Mouse (Mus musculus) spleen, adult 2 months (tissue): ENCODE measurements around the gene Slc15a3. TPM values are rescaled to one million over a fixed set of nuclear protein-coding genes. Genes with fewer than 3 reads are reported as not detected.

Experiments
- DNase-seq, 2 experiments: peaks; one replicate each; pipeline versions ENCODE4 v3.0.0 to v3.0.0-alpha.2; 2012 to 2021; ENCODE audit warnings: low spot score in 2 of 2, low read depth in 1 of 2
- H3K27ac ChIP-seq: fragments of 200-500 bp; 2 replicates; pipeline ENCODE4 v1.5.1; 2012; ENCODE audit warnings: low read length, inconsistent platforms; ENCODE audit not compliant: insufficient read depth
- H3K27me3 ChIP-seq: fragments of 200-500 bp; 2 replicates; pipeline ENCODE4 v1.6.1; 2012; ENCODE audit warnings: mild to moderate bottlenecking, moderate library complexity, low read length, inconsistent platforms; ENCODE audit not compliant: control insufficient read depth, insufficient read depth
- H3K36me3 ChIP-seq: fragments of 200-500 bp; 2 replicates; pipeline ENCODE4 v1.6.1; 2012; ENCODE audit warnings: mild to moderate bottlenecking, low read length, inconsistent platforms; ENCODE audit not compliant: control insufficient read depth, insufficient read depth
- H3K4me1 ChIP-seq: fragments of 200-500 bp; 2 replicates; pipeline ENCODE4 v1.6.1; 2011; ENCODE audit warnings: inconsistent platforms; ENCODE audit not compliant: control insufficient read depth, insufficient read depth, insufficient read length
- H3K4me3 ChIP-seq: fragments of 200-500 bp; 2 replicates; pipeline ENCODE4 v1.5.1; 2011; ENCODE audit warnings: mild to moderate bottlenecking, inconsistent platforms; ENCODE audit not compliant: insufficient read depth, insufficient read length; ENCODE audit errors: extremely low read depth
- CTCF ChIP-seq: fragments of 200-500 bp; IDR thresholded peaks from 2 replicates; pipeline ENCODE4 v1.5.1; 2011; ENCODE audit warnings: mild to moderate bottlenecking, inconsistent platforms; ENCODE audit not compliant: insufficient read depth, insufficient read length, insufficient replicate concordance; ENCODE audit errors: extremely low read depth
- POLR2A ChIP-seq: fragments of 200-500 bp; IDR thresholded peaks from 2 replicates; pipeline ENCODE4 v1.6.1; 2011; ENCODE audit warnings: low read depth, low read length, inconsistent platforms
- WGBS: fragments of 180-500 bp; shearing (Covaris S2); methylation state at CpG from one replicate; pipeline ENCODE4 v1.1.7; 2018; 5-methylcytosine and 5-hydroxymethylcytosine counted together
- polyA plus RNA-seq: library from polyadenylated mRNA; depleted of rRNA; stranded (reverse); fragments of >200 nt; gene quantifications from 2 replicates; pipeline ENCODE4 v1.2.3, GENCODE M21; 2012

Slc15a3 gene
- polyA plus RNA-seq, 1 experiment: 39.7 TPM

GRCm38 (mm10) chr19:10801906-10802305 is 37.6 kb upstream of the Slc15a3 start:
- 91% methylated on average over 6 of the region's 6 CpGs for WGBS
- no peak for DNase-seq
- TF ChIP-seq CTCF: no peak

GRCm38 (mm10) chr19:10803751-10804150 is 35.8 kb upstream of the Slc15a3 start:
- no peak for DNase-seq
- Histone ChIP-seq H3K27ac (no peak overlapping the region), H3K36me3 (no peaks in the 10 kb centered on the region), H3K4me1 (no peaks in the 10 kb centered on the region), H3K4me3 (no peak overlapping the region), H3K27me3 (no peaks in the 10 kb centered on the region)
- TF ChIP-seq CTCF: no peak
- no peak for TF ChIP-seq POLR2A
- WGBS: 64% methylated on average over 5 of the region's 5 CpGs

More at GRCm38 (mm10) chr19:10801906-10802305, 37.6 kb upstream of the Slc15a3 start:
- no peaks in the 10 kb centered on the region for H3K4me1 ChIP-seq
- no peaks in the 10 kb centered on the region for H3K27me3 ChIP-seq
- H3K4me3 ChIP-seq: no peak overlapping the region
- H3K27ac ChIP-seq: no peak overlapping the region
- no peaks in the 10 kb centered on the region for H3K36me3 ChIP-seq

DNA sequence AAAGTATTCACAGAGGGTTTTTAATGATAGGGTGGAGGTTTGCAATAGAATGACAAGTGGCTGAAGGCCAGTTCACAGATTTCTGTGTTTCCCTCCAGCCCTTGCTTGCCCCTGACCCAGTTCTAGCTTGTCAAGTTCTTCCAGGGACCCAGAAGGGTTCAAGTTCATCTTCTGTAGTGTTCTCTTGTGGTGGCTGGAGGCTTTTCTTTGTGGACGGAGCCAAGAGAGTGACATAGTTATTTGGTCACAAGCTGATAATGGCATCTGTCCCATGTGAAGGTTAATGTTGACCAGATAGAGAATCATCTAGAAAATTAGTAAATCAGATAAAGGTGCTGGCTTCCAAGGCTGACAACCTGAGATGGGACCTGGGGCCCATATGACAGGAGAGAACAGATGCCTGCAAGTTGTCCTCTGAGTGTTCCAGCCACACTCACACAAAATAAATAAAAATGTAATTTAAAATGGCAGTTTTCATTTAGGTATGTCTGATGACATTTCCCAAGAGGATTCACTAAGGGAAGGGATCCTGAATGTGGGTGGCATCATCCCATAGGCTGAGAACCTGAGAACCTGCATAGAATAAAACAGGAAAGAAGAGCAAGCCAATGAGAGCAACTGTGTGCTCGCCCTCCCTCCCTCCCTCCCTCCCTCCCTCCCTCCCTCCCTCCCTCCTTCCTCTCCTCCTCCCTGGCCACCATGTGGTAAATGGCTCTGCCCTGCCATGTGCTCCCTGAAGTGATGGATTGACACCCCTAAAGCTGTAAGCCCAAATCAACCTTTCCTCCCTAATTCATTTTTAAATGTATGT is 34.5 kb upstream of the Slc15a3 start:
- H3K4me1 ChIP-seq: no peaks in the 10 kb centered on the region
- 82% methylated on average over 2 of the region's 2 CpGs for WGBS
- no peaks in the 10 kb centered on the region for H3K27me3 ChIP-seq
- TF ChIP-seq POLR2A (no peak), CTCF (no peak)
- H3K27ac ChIP-seq: no peak overlapping the region
- no peak for DNase-seq
- H3K4me3 ChIP-seq: no peak overlapping the region
- H3K36me3 ChIP-seq: no peaks in the 10 kb centered on the region

DNA sequence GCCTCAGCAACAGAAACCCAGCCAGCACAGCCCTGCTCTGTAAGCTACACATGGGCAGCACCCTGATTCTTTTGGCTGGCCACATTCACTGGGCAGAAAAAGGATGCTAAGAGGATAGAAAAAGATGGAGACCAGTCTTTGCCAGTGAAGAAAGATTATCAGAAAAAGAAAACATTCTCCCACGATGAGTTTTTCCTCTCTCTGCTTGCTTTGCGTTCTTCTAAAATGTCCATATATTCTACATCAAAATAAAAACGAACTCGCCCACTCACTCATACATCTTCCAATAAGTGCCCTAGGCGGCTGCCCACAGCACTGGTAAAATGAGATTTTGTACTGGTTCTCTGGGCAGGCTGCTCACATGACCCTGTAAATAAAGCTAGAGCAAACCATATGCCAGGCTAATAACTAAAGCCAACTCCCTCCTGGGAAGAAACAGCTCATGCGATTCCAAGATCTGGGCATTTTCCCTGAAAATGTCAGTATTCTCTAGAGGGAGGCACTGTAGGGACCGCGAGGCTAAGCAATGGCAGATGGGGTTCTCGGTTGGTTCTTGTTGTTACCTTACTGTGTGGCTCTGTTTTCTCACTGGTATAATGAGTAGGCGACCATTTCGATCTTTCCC is 33.8 kb upstream of the Slc15a3 start:
- H3K27ac ChIP-seq: no peak overlapping the region
- no peaks in the 10 kb centered on the region for H3K4me1 ChIP-seq
- no peak for DNase-seq
- H3K36me3 ChIP-seq: no peaks in the 10 kb centered on the region
- no peaks in the 10 kb centered on the region for H3K27me3 ChIP-seq
- no peak overlapping the region for H3K4me3 ChIP-seq
- TF ChIP-seq CTCF (no peak), POLR2A (no peak)
- WGBS: 93% methylated on average over 11 of the region's 11 CpGs

DNA sequence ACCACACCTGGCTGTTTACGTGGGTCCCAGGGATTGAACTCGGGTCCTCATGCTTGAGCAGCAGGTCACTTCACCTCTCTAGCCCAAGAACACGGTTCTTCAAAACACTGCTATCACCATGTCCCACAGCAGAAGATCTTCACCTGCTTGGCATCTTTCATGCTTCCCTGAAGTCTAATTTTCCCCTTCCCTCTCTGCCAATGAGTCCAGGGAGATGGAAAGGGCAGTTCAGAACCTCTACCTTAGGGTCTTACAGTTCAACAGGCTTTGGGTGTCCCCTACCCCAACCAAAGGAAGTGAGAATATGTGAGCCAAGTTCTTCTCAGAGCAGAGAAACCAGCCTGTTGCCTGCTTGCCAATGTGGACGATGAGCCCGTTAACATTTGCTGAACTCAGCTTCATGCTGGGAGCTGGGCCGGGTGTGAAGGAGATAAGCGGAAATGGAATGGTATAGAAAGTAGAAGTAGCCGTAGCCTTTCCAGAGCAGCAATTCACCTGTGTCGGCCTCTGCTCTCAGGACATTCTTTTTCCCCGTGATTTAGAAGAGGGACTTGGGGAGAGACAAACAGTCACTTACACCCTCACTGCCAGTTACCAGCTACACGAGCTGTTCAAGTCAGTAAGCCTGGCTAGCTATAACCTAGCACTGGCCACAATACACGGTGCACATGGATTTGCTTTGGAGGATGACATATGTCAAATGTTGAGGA is 30.8 kb upstream of the Slc15a3 start:
- H3K36me3 ChIP-seq: no peaks in the 10 kb centered on the region
- no peak overlapping the region for H3K4me3 ChIP-seq
- TF ChIP-seq CTCF: no peak
- no peak for TF ChIP-seq POLR2A
- H3K27ac ChIP-seq: no peak overlapping the region
- H3K27me3 ChIP-seq: no peaks in the 10 kb centered on the region
- WGBS: 86% methylated on average over 12 of the region's 12 CpGs
- DNase-seq: no peak
- no peaks in the 10 kb centered on the region; the same call in 1 of the 2 replicates for H3K4me1 ChIP-seq

- H3K36me3 ChIP-seq: no peaks in the 10 kb centered on the region
- H3K4me1 ChIP-seq: no peaks in the 10 kb centered on the region; the same call in 1 of the 2 replicates
- no peak overlapping the region for H3K27ac ChIP-seq
- TF ChIP-seq CTCF: no peak
- no peak for TF ChIP-seq POLR2A
- WGBS: 88% methylated on average over 11 of the region's 11 CpGs
- no peak overlapping the region for H3K4me3 ChIP-seq
- H3K27me3 ChIP-seq: no peaks in the 10 kb centered on the region
- DNase-seq: no peak
These were observed 29.9 kb upstream of the Slc15a3 start for GRCm38 (mm10) chr19:10809428-10810175.

GRCm38 (mm10) chr19:10810176-10810492 is 29.4 kb upstream of the Slc15a3 start:
- no peak overlapping the region for H3K27ac ChIP-seq
- WGBS: 87% methylated on average over 4 of the region's 4 CpGs

More at GRCm38 (mm10) chr19:10810176-10810492, 29.4 kb upstream of the Slc15a3 start:
- H3K36me3 ChIP-seq: no peaks in the 10 kb centered on the region
- H3K4me3 ChIP-seq: no peak overlapping the region
- DNase-seq: no peak
- no peak for TF ChIP-seq CTCF
- TF ChIP-seq POLR2A: no peak
- no peaks in the 10 kb centered on the region; the same call in 1 of the 2 replicates for H3K4me1 ChIP-seq
- H3K27me3 ChIP-seq: no peaks in the 10 kb centered on the region
